ENCODE assay signal across 1 mouse cellular context in the genomic region with DNA sequence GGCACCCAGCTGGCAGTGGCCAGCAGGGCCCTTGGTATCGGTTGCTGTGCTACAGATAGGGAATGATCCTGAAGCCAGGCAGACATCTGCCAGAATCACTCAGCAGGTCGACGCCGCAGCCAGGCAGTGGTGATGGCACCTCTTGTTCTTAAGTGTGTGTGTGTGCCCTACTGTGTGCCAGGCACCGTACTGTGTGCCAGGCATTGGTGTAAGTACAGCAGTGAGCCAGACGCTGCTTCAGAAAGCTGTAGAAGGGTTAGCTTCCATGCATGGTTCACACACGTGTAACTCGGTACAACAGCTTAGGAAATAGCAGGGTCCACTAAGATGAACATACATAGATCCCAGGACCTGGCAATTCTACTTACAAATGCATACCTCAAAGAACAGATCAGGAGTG. TPM values are rescaled to one million over a fixed set of nuclear protein-coding genes. Genes with fewer than 3 reads are reported as not detected.
"Had no signal": no experiment of that assay in that cellular context is flagged by ENCODE, and none has a peak within 500 bp of the region (broad histone marks: within the 10 kb centered on the region; RNA-seq: fewer than 3 reads in every experiment).

No protein-coding gene starts in this region.

RNA-seq across cellular contexts. Expression of a gene that starts 3.3 kb away (rescaled TPM):
- total RNA-seq: neutrophil, adult 5-6 weeks had no signal

RNA-seq across cellular contexts. Expression of a gene that starts 30.7 kb away (rescaled TPM):
- total RNA-seq: neutrophil, adult 5-6 weeks had no signal
